Mouse (Mus musculus) kidney, postnatal 36 days (tissue): ENCODE results near the gene Tmem88.

Source experiments
- DNase-seq, 2 experiments: peaks; one replicate each; pipeline ENCODE4 v3.0.0; 2021 to 2022; ENCODE audit warnings: mixed read lengths in 2 of 2

Gene Tmem88

GRCm38 (mm10) chr11:69415668-69416451 lies 17.8 kb upstream of the Tmem88 start:
- peak; percentile 68 to 69 for DNase-seq

- DNase-seq, result peak; percentile 77 to 80
Observed at GRCm38 (mm10) chr11:69415327-69415667, 17.3 kb upstream of the Tmem88 start.

DNA sequence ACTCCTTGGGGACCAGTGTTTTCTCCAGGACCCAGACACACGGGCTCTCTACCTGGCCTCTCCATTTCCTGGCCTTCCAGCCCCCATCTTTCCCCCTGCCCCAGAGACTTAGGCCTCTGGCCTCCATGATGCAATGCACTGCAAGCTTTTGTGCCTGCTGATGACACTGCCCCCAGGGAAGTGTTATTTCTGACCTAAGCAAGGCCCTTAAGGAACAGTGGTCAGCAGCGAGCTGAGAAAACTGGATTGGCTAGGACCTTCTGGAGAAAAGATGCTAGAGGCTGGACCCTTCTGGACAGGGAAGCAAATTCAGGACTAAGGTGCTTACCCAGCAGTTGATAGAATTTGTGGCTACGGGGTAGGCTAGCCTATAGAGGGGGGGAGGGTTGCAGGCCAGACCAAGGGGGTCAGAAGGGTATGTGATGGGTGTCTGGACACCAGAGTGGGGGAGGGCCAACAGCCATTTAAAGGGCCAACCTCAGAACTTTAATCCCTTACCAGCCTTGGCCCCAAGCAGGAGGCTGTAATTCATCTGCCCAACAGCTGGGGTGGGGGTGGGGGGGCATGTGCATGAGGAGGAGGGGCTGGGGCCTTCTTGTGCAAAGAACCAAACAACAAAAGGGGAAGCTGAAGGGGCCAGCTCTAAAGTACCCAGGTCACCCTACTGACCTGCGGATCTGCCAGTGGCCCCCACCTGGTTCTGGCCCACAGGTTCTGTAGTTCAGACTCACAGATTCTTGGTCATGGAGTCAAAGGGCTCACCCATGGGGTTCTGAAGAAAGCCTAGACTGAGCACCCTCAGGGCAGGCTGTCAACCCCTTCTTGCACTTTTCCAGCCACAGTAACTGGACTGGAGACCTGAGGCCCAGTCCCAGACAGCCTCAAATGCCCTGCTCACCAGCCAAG lies 16.6 kb upstream of the Tmem88 start:
- DNase-seq, result peak in 1 of 2 experiments; percentile 18

DNA sequence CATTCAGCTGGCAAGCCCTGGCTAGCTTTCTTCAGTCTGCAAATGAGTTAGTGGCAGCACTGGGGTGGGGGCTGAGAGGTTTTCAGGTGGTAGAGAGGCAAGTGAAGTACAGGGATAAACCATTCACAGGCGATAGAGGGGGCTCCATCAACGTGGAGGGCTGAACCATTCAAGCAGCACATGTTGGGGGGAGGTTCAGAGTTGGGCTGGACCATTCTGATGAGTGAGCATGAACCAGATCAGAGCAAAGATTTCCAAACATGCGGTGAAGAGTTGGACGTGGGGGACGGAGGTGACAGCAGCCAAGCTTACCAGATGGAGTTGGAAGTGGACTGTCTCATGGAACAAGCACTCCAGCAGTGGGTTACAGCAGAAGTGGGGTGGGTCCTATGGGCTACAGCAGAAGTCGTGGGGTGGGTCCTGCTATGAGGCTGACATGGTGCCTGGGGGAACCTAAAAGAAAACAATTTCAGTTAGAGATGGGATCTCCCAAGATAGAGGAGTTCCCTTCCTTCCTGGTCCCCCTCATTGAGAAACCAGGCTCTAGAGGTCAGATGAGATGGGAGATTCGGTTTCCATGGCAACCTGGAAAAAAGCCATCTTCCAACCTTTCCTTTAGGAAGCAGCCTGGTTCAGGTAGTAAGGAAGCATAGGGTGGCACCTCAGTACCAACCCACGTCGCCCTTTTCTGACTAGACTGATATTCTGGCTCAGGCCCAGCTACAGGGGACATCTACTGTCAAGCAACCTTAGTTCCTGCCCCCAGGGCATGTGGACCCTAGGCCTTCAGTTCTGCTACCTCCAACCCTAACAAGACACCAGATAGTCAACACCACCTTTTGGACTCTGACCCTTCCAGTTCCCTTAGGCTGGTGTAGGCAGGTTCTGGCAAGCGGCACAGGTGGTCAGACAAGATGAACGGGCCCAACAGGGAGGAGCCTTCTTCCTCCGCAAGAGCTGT lies 15.5 kb upstream of the Tmem88 start, which contains the start of gene Kdm6b:
Gene Kdm6b, minus strand, starts transcription at position 455 of the 961 bp plus-strand sequence.
- DNase-seq, result peak; percentile 75 to 86

GRCm38 (mm10) chr11:69412548-69412947 lies 14.5 kb upstream of the Tmem88 start:
- no peak for DNase-seq

- peak; percentile 64 to 84 for DNase-seq
Observed at GRCm38 (mm10) chr11:69411538-69412203, 13.6 kb upstream of the Tmem88 start.

DNA sequence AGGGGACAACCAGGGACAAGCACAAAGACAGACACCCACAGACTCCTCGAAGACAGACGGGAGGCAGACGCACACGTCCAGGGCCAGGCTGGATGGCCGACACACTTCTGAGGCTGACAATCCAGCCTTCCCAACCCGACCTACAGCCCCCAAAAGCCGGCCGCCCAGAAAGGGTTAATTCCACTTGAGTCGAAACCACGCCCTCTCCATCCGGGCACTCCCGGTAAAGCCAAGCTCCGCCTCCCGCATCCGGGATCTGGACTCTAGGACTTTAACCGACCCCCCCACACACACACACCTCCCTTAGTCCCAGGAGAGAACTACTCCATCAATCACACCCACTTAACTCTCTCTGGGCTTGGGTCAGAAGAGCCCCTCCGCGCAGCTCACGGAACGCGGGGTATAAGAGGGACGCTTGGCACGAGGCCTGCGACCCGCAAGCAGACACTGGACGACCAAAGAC lies 13.1 kb upstream of the Tmem88 start:
- DNase-seq, result peak; percentile 98 to 99

DNA sequence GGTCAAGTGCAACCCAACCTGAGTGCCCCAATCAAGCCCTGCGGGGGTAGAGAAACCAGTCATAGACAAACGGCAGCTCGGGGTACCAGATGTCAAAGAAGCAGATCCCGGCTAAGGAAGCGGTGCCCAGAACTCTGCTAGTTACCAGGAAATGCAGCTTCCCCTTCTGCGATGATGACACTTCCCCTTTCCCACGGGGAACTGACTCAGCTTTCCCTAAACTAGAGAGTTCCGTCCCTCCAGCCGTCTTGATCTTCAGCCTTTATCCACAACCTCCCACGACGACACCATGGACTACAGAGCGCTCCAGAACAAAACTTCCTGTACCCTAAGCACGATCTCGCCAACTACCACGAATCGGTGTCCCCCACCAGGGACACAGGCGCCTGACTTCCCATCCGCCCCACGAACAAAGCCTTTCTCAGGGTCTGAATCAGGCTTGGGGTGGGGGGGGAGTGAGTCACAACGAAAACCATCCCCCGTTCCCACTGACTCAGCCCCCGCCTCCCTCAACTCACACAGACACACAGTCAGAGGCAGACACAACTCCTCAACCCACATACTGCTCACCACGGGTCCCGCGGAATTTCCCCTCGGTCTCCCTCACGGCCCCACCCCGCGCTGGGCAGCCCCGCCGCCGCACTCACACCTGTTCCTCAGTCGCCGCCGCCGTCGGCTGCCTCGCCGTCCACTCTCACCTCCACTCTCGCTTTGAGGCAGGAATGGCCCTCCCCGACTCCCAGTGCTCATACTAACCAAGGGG lies 12.5 kb upstream of the Tmem88 start:
- peak; percentile 65 to 76 for DNase-seq

GRCm38 (mm10) chr11:69410045-69410309 lies 11.9 kb upstream of the Tmem88 start:
- DNase-seq, result no peak

DNA sequence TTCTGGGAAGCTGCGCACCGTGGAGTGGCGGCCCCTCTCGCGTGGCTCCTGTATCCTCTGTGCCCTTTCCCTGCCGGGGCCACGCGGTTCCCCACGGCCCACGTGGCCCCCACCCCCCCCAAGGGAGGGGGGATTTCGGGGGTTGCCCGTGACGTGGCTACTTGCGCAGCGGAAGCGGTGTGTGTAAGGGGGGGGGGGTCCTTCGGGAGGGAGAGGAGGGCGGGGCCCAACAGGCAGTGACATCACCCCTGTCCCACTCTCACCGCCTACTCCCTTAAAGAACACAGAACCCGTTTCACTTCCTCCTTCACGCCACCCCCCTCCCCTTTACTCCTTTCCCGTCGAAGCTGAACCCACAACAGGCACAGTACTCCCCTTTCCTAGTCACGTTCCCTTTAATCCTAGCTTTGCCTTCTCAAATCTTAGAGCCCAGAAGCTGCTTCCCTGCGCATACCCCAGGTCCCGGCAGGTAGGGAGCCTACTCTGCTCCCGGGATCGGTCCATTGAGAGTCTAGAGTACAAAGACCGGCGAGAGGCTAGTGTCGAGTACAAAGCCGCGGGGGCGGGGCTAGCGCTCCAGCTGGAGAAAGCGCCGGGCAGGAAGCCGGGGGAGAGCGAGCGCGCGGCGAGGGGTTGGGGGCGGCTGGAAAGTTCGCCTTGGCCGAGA lies 11.5 kb upstream of the Tmem88 start:
- DNase-seq, result peak; percentile 94 to 97

GRCm38 (mm10) chr11:69408541-69409377 lies 10.7 kb upstream of the Tmem88 start:
- DNase-seq, result peak; percentile 85 to 95

GRCm38 (mm10) chr11:69407724-69408004 lies 9.6 kb upstream of the Tmem88 start:
- no peak for DNase-seq

DNA sequence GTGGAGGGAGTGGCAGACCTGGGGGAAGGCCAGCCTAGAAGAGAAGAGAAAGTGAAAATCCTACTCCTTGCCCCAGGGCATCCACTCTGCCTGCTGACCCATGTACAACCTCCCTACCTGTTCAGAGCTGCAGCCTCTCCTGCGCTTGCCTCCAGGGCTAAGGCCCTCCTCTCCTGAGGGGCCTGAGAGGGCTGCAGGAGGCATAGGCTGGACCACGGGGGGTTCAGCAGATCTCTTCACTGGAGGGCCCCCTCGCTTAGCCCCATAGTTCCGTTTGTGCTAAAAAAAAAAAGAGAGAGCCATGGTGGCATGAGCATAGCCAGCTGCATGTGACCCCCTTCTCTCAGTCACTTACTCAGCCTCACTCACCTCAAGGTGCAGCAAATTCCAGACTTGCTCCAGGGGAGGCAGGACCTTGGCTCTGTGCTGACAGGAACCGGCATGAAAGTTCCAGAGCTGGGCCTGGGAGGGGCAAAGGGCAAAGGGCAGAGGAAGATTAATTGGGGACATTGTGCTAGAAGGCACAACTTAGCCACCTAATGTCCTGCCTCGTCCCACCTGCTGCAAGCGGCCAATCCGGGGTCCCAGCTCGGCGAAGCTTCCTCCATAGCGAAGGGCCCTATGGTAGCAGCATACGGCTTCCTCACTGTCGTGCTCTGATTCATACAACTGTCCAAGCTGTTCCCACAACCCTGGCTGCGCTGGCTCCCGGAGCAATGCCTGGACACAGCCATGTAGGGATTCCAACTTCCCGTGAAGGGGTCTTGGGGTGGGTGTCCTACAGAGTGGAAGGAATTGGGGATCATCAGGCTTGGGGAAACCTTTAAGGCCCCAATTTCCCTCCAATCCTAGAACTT lies 9.1 kb upstream of the Tmem88 start:
- peak; percentile 65 to 73 for DNase-seq

DNA sequence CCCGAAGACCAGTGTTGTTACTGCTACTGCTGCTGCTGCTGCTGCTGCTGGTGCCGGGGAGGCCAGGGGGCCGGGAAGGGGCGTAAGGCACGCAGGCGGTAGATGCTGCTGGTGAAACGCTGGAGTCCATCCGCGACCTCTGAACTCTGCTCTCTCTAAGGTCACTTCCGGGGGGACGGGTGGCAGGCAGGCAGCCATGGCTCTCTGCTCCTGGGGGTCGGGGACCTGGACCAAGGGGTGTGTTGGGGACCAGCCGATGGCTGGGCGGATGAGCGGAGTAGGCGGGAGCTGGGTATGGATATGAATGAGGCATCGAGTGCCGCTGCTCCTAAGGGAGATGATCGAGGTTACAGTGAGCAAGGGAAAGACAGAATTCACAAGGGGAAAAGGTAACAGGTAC lies 8.2 kb upstream of the Tmem88 start:
- no peak for DNase-seq

DNA sequence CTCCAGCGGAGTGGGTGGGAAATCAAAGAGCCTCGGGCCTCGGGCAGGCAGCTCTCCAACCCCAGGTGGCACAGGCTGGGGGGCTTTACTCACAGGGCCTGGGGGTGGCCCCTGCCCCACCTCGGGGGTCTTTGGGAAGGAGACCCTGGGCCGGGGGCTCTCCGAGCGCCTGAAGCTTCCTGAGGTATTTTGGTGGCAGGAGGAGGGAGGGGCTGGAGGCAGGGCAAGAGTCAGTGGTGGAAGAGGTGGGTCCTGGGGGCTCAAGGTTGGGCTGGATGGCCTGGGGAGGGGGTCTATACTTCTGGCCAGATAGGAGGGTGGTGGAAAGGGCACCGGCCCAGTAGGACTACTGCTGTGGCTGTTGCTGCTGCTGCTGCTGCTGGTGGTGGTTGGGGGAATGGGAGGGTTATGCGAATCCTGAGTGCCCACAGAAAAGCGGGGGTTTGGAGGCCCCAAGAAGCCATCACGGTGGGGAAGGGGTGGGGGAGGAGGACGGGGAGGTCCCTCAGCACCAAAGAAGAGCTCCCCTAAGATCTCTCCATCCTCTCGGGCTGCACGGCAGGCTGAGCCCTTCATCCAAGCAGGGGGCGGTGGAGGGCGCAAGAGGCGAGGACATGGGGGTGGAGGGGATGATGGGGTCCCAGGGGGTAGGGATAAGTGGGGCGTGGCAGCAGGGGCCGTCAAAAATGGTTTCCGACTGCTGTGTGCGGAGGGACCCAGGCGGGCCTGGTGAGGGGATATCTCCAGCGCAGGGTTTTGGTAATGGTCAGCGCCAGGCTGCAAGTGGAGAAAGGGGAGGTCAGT lies 7.6 kb upstream of the Tmem88 start:
- no peak for DNase-seq

DNA sequence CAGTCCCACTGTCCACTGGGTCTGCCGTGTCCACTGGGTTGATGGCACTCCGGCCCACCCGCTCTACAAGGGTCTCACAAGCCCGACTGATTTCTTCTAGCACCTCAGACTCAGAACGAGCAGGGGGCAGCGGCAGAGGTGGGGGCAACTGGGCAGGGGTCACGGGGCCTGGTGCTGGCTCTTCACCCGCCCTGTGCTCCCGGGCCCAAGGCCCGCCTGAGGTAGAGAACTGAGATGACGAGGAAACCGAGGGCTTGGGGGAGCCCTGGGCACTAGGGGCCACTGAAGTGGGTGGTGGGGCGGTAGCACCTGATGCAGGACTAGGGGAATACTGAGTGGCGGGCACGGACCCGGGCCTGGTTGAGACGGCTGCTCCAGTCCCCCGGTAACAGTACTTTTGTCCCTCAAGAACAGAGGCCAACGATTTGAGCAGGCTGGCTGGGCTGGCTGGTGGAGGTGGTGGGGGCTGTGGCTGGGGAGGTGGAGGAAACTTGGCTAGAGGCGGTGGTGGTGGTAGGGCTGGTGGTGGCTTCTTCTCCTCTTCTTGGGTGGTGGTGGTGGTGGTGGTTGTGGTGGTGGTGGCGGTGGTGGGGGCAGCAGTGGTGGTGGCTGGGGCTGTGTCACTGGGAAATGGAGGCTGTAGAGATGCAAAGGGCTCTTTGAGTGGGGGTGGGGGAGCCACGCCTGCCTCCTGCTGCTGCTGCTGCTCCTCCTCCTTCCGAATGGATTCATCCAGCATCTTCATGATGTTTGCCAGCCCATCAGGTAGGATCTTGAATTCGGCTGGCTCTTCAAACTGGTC lies 6.8 kb upstream of the Tmem88 start:
- DNase-seq, result no peak
